Mouse (Mus musculus): ENCODE data around the gene 1700016D06Rik.
"Not testable (repeated sequence)": the region's sequence is repeated elsewhere in the genome, so short reads cannot be mapped to it uniquely, and the experiment has no call there.

1700016D06Rik gene

DNA sequence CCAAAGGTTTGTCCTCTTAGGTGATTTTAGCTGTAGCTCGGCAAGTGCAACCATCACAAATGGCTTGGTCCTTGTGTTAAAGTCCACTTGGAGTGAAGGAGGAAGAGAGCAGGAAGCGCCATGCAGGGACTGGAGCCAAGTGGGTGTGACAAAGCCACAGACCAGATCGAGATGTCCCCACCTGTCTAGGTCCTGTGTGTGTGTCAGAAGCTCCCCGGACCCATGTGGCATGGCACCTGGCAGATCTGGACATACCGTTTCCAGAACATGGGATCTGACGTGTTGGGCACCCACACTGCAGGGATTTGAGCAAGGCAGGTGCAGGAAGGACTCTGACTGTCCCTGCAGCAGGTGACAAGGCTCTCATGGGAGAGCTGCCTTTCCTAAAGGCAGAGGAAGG is 565 bp upstream of the 1700016D06Rik start:
- no peak for DNase-seq (ENCODE audit: low spot score)

DNA sequence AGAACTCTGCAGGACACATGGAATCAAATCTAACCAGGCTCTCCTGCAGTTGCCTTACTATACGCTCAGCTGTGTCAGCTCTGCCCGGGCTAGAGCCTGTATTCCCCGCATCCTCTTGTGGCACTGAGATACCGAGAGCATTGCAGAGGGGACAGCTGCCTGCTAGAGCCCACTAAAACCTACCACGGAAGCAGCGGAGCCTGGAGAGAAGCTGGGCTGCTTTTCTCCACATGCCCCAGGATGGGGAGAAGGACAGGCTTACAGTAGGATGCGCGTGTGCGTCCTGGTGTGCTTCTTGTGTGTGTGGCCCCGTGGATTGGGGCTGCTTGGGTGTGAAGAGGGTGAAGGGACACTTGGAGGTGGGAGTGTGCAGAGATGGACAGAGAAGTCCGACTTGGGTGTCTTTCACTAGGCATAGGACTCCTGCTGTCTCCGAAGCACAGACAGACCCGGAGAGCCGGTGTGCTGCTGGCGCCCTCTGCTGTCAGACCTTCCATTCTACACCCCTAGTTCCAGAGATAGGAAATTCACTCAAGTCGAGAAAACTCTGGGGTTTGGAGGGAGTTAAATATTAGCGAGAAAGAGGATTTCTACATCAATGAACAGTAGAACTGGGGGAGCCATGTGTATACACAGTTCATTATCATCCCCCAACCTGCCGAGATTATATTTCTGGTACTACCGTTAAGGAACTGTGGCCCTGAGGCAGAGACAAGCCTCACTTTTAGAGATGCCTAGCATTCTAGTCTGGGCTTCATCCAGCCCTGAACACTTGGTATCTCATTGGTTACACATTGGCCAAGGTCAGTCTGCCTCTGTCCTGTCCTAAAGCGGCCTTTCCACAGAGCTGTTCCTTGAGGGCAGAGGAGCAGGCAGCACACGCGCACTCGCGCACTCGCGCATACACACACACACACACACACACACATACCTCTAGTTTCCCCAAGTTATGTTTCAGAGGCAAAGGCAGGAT is 517 bp downstream of the 1700016D06Rik start:
- peak; percentile 85 for DNase-seq (ENCODE audit: low spot score)

DNA sequence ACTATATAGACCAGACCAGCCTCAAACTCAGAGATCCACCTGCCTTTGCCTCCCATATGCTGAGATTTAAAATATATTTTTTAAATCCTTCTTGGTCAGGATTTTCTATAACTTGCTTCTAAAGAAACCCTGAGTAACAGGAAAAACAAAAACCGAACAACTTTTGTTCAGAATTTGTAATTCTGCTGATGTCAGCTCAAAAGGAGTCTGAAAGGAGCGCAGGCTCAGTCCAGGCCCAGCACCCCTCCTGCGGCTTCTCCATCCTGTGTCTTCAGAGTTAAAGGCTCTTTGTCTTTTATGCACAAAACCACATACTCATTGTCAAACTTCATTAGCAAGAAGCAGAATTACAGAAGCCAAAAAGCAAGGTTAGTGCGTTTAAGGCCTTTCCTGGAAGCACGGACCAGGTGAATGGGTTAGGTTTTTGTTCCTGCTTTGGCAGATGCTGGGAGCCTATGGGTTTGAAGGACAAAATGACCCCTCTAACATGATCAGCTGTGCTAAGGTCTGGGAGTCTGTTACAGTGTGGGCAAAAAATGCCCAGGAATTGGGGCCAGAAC is 1.3 kb downstream of the 1700016D06Rik start:
- no peak for DNase-seq (ENCODE audit: low spot score)

GRCm38 (mm10) chr8:11697467-11697866 is 3.4 kb downstream of the 1700016D06Rik start:
- DNase-seq (ENCODE audit: low spot score): no peak

DNA sequence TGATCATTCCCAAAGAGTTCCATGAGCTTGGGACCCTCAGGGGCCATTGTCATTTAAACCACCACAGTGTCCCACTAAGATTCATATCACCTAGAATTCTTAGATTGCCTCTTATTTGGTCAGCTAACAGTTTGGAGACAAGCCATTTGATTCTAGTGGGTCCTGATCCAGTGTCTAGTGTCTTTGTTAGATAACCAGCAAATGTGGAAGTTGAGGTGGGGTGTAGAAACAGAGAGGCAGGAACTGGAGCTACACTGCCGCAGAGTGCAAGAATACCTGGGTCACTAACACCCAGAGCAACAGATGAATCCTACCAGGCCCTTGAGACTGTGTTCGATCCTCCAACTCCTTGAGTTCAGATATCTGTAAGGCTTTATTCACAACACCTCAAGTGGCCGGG is 4.7 kb downstream of the 1700016D06Rik start:
- DNase-seq (ENCODE audit: low spot score): no peak

DNA sequence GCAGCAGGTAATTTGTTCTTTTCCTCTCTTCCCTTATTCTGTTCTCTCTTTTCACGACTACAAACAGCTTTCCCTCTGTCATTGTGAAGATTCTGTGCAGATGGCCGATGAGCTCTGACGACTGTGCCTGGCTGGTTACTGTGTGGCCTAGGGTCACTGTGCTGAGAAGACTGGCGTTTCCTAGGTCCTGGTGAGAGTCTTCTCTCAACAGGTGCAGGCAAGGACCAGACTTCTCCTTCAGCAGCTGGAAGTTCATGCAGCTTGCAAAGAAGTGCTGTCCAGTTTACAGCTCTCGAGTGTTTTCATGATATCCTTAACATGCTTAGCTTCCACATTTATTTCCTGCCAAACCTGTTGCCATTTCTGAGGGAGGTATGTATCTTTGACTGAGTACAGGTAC is 6.9 kb downstream of the 1700016D06Rik start:
- no peak for DNase-seq (ENCODE audit: low spot score)

GRCm38 (mm10) chr8:11692455-11692854 is 8.4 kb downstream of the 1700016D06Rik start:
- DNase-seq (ENCODE audit: low spot score): no peak

DNA sequence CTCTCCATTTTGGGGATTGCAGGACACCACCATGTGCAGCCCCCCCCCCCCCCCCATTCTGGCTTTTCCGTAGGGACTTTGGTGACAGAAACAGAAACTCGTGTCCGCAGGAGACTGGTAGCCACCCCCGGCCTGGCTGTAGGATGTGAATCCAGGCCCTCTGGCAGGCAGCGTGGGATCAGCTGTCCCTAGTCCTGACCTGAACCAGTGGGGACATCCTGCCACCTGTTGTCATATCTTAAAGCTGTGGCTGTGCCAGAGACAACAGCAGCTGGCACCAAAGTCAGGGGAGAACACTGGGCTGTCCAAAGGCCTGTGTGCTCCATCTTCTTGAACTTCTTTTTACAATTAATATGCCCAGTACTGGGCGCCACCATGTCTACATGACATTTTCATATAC is 9.1 kb downstream of the 1700016D06Rik start:
- DNase-seq (ENCODE audit: low spot score): no peak

- no peak for DNase-seq (ENCODE audit: low spot score)
These were observed 9.6 kb downstream of the 1700016D06Rik start for GRCm38 (mm10) chr8:11691284-11691683.

DNA sequence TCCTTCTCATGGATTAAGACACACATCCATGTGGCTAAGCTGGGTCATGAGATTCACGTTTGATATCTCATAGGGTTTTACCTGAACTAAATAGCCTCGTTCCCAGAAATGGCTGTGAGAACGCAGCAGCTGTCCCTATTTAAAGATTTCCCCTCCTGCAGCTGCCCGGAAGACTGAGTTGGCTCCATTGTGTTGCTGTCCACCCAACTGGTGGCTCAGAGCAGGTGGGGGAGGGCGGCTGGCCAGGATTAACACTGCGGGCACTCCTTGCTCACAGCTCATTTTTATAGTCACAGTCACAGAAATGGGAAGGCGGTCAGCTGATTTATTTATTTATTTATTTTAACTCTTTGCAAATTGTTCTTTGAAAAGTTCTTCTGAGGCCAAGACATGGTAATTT is 10.9 kb downstream of the 1700016D06Rik start:
- DNase-seq (ENCODE audit: low spot score): no peak

- no peak for DNase-seq (ENCODE audit: low spot score)
These were observed 13.6 kb downstream of the 1700016D06Rik start for GRCm38 (mm10) chr8:11687251-11687650.

- DNase-seq (ENCODE audit: low spot score): no peak
These were observed 16.3 kb downstream of the 1700016D06Rik start for GRCm38 (mm10) chr8:11684558-11684957.

GRCm38 (mm10) chr8:11668308-11668707 is 32.6 kb downstream of the 1700016D06Rik start:
- no peak for DNase-seq (ENCODE audit: low spot score)

GRCm38 (mm10) chr8:11666023-11666716 is 34.7 kb downstream of the 1700016D06Rik start:
- not testable (repeated sequence) for DNase-seq (ENCODE audit: low spot score)

DNA sequence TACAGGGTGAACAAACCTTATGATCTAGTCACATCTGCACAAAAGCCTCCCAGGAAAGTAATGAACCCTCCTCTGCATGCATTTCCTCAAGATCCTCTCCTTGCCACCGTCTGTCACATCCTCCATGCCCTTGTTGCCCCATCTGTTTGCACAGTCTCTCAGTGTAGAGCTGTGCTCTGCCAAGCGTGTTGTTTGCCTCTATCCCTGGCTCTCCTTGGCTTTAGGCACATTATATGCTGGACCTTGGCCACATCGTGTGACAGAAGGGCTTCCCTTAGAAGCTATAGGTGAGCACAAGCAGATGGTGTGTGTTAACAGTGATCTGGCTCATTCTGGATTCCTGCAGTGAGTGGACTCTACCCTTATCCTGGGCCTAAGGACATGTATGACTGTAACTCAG is 38.9 kb downstream of the 1700016D06Rik start:
- no peak for DNase-seq (ENCODE audit: low spot score)

DNA sequence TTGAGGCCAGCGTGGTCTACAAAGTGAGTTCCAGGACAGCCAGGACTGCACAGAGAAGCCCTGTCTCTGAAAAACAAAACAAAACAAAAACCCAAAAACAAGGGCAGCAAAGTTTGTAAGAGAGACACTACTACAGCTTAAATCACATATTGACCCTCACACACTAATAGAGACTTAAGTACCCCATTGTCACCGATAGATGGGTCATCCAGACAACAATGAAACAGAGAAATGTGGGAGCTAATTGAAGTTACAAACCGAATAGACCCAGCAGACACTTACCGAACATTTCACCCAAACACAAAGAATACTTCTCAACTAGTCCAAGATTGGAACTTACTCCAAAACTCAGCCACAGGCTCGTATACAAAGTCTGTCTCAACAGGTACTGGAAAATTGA is 50.8 kb downstream of the 1700016D06Rik start:
- DNase-seq (ENCODE audit: low spot score): no peak

GRCm38 (mm10) chr8:11643123-11643522 is 57.7 kb downstream of the 1700016D06Rik start:
- no peak for DNase-seq (ENCODE audit: low spot score)

- no peak for DNase-seq (ENCODE audit: low spot score)
These were observed 60.3 kb downstream of the 1700016D06Rik start for GRCm38 (mm10) chr8:11640606-11641005.

GRCm38 (mm10) chr8:11637531-11637930 is 63.3 kb downstream of the 1700016D06Rik start:
- DNase-seq (ENCODE audit: low spot score): no peak

- DNase-seq (ENCODE audit: low spot score): peak; percentile 92
These were observed 64.4 kb downstream of the 1700016D06Rik start for GRCm38 (mm10) chr8:11636324-11637057.

DNA sequence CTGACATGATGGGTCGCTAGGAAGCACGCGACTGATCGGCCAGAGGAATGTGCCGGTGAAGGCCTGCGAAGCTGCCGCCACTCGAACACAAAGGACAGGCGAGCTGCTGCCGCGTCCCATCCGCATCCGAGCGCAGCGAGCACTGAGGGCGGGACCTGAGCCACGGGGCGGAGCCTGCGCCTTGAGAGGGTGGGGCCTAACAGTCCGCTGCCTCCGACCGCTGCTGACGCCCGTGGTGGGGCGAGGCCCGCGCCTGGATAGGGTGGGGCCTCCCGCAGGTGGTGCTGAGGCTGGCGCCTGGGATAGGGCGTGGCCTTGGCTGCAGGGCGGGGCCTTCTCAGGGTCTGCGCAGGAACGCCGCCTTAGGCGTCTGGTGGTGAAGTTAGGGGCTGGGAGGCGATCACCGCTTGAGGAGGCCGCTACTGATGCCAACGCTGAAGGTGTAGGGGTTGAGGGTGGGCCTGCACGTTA is 65.2 kb downstream of the 1700016D06Rik start, which contains the start of gene Ankrd10:
Gene Ankrd10, minus strand, starts transcription at position 147 of the 471 bp plus-strand sequence.
- peak; percentile 97 for DNase-seq (ENCODE audit: low spot score)
